Mouse (Mus musculus) spleen, embryonic (tissue): ENCODE measurements around the gene Kcnc3.

Experiments
- CTCF ChIA-PET: fragments of 350-600 bp; sonication (Branson Sonifier 250); formaldehyde crosslinking; loops from one replicate; lab custom pipeline; 2022; lab: Charles Lee

Gene Kcnc3

DNA sequence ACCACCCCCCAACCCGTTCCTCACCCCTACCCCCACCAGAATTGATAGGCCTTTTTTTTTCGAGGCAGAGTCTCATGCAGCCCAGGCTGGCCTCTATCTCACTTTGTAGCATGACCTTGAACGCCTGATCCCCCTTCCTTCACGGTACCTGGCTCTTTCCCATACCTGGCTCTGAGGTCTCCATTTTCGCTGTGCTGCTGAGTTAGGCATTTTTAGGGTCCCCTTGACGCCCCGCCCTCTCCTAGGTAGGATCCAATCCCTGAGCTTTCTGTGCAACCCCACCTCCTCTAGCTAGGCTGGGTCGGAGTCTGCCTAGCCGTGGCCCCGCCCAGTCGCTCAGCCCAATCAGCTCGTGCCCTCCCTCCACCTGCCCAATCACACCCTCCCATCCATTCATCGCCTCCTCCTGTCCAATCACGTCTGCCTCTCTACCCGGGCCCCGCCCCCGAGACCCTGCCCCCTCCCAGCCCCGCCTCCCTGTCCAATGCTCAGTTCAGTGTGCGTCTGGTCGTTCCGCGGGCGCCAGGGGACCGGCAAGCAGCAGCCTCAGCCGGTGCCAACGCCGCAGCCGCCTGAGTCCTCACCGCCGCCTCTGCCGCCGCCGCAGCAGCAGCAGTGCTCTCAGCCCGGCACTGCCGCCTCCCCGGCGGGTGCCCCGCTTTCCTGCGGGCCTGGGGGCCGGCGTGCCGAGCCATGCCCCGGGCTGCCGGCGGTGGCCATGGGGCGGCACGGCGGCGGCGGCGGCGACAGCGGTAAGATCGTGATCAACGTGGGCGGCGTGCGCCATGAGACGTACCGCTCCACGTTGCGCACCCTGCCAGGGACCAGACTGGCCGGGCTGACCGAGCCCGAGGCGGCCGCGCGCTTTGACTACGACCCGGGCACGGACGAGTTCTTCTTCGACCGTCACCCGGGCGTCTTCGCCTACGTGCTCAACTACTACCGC is at the start of gene Kcnc3:
Kcnc3 (plus strand) TSS at position 263 of the 946 bp plus-strand sequence.
- CTCF ChIA-PET, result interaction anchor here (0.6 to 0.7 kb wide), 2 partner anchors 68 to 111 kb away, joined by 3 read pairs; no protein-coding TSS in a partner anchor

DNA sequence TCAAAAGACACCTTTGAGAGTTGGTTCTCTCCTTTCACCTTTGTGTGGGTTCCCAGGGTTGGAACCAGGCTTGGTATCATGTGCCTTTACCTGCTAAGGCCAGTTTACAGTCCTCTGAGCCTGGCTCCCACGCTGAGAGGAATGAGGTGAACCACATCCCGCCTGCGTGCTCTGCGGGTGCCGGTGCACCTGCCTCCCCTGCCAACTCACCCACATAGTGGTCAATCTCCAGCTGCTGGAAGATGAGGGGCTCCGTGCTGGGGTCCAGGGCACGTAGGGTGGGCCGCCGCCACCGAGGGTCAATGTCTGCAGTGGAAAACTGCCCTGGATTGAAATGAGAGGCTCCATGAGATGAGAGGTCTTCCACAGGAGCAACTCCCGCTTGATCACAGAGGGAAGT is 47.9 kb upstream of the Kcnc3 start:
- CTCF ChIA-PET, result no interaction called here

GRCm38 (mm10) chr7:44543071-44543470 is 47.4 kb upstream of the Kcnc3 start:
- CTCF ChIA-PET, result interaction anchor here (0.6 kb wide), 1 partner anchor 11 kb away, joined by 10 read pairs; the partner anchor contains the start of gene Nr1h2

GRCm38 (mm10) chr7:44546274-44546673 is 44.2 kb upstream of the Kcnc3 start:
- CTCF ChIA-PET, result interaction anchor here (0.9 to 1.1 kb wide), 2 partner anchors 25 to 240 kb away, joined by 3 read pairs; partner anchors contain the start of gene Clec11a

DNA sequence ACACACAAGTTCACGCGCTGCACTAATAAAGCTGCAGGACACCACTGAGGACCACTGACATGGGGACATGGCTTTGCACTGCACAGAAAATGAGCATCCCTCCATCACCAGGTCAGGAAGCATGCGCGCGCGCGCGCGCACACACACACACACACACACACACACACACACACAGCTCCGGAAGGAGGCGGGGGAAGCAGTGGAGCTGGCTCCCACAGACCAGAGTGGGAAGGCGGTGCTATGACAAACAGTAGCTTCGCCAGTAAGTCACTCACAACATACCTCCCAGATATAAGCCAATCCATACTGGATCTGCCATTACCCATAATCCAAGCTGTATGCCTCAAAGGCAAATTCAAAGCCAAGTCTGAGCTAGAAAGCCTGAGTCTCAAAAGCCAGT is 43.4 kb upstream of the Kcnc3 start:
- CTCF ChIA-PET, result interaction anchor here (0.8 to 1.2 kb wide), 3 partner anchors 15 to 25 kb away, joined by 3 to 4 read pairs (median 3); no protein-coding TSS in a partner anchor

DNA sequence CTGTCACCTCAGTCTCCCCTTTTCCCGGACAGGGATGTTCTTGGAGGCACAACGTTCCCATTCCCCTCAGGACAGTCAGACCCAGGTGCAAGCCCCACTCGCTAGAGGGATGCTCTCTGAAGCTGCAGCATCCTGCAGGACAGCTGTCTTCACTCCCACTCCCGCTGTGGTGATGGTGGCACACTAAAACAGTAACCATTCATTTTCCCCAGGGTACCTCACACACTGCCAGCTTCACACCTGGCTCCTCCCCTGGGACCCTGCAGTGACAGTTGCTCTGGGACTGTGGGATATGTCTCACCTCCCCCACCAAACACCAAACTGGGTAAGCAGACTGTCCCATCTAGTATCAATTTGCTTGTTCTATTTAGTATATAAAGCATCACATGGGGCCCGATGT is 42.7 kb upstream of the Kcnc3 start:
- CTCF ChIA-PET, result interaction anchor here (0.6 to 1.6 kb wide), 4 partner anchors 16 to 35 kb away, joined by 3 to 10 read pairs (median 6); no protein-coding TSS in a partner anchor

DNA sequence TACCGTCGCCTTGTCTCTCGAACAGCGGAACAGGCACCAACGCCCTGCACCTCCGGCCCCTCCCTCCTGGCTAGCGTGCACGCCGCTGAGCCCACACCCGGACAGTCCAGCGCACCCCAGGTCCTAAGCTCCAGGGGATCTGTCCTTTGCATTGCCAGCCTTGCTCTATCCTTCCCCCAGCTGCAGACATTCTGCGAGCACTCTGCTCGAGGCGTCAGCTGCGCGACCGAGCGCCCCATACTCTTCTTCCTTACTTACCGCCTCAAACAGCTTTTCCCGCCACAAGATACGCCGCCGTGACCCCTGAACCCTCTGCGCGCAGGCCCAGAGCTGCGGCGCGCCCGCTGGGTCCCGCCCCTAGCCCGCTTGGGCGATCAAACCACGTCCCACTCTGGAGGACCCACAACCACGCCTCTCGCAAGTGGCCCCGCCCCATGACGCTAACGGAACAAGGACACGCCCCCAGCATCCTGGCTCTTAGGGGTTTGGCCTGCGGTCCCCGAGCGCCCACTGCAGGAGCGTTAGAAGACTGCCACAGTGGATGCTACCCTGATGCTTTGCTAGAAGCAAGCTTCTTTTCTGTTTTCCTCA is 41.9 kb upstream of the Kcnc3 start, which contains the start of gene Pold1:
Pold1 (minus strand) TSS at position 353 of the 591 bp plus-strand sequence.
- CTCF ChIA-PET, result interaction anchor here (0.6 to 1.6 kb wide), 5 partner anchors 19 to 50 kb away, joined by 3 to 10 read pairs (median 5); no protein-coding TSS in a partner anchor

DNA sequence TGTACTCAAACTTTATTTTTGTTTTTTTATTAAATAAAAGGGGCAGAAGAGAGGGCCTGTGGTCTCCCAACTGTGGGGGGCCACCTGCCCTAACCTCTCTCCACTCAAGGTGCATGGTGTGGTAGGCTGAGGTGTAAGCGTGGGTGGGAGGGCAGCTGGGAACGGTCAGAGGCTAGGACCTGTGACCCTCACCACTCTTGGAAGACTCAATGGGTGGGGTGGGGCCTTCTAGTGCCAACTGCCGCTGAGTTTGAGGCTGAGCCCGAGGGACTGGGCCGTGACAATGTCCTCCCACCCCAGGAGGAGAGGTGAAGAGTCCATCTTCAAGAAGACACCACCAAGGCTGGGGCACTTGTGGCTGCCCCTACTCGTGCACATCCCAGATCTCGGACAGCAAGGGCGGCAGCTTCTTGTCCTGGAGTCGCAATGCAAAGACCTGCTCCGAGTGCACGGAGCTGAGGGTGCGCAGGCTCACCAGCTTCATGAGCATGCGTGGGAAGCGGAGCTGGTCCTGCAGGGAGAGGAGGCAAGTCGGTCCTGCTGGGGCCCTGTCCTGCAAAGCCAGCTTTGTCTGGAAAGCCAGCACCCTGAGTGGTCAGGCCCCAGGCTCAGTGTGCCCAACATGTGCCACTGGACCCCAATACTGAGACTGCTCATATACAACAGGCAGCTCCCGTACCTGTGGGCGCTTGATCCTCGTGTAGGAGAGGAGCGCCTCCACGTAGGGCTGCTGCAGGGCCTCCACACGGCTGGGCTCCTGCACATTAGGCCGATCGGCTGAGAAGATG is 40.6 kb upstream of the Kcnc3 start:
- CTCF ChIA-PET, result no interaction called here

DNA sequence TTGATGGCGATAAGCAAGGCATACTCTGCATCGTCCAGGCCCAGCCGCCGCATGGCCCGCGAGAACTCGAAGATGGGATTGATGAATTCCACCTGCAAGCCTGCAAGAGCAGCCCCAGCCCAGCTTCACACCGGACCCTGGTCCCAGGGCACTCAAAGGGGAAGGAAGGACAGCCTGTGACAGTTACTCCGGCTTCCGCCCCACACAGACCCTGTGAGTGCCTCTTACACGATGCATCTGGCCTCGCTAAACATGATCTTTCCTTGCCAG is 40.1 kb upstream of the Kcnc3 start:
- CTCF ChIA-PET, result no interaction called here

DNA sequence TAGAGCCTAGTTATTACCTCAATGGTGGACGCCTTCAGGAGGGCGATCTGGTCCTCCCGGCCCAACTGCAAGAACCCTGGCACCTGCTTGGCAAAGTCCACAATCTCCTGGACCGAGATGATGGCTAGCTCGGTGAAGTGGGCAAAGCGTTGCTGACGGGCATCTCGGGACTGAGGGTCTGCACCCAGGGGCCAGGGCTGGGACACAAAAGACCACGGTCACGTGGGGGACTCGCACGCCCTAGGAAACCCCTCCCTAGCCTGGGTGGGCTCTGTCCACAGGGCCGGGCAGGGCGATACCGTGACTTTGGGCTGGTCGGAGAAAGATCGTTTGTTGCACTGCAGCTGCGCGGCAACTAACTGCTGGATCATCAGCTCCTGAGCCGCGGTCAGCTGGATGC is 39.2 kb upstream of the Kcnc3 start:
- CTCF ChIA-PET, result no interaction called here

GRCm38 (mm10) chr7:44551731-44552130 is 38.7 kb upstream of the Kcnc3 start:
- CTCF ChIA-PET, result no interaction called here

DNA sequence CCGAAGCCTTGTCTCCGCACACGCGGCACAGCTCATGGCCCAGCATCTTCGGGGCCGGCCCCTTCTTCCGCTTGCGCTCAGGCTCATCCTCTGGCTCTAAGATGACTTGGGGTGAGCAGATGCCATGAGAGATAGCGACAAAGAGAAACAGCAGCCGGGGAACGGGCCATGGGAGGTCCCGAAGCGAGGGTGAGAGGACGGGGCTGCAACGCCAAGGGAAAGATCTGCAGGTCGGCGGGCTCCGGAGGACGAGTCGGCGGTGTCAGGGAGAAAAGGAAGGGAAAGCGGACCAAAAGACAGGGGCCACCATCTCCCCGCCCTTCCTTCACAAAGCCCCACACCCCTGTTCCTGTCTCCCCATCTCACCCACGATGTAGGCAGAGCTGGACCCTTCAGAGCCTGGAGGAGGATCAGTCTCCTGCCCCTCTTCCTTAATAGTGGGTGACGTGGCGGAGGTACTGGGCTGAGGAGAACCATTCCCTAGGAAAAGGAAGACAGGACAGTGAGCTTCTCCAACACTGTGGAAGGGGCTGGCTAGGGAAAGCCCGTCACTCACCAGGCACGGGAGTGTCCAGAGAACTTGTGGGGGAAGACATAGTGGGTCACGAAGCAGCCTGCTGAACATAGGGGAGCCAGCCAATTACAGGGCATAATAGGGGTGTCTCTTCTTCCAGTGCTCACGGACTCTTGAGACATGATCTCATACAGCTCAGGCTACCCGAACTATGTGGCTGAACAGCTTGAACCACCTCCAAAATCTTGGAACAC is 38.1 kb upstream of the Kcnc3 start:
- CTCF ChIA-PET, result interaction anchor here (0.5 kb wide), 1 partner anchor 47 kb away, joined by 7 read pairs; no protein-coding TSS in a partner anchor

DNA sequence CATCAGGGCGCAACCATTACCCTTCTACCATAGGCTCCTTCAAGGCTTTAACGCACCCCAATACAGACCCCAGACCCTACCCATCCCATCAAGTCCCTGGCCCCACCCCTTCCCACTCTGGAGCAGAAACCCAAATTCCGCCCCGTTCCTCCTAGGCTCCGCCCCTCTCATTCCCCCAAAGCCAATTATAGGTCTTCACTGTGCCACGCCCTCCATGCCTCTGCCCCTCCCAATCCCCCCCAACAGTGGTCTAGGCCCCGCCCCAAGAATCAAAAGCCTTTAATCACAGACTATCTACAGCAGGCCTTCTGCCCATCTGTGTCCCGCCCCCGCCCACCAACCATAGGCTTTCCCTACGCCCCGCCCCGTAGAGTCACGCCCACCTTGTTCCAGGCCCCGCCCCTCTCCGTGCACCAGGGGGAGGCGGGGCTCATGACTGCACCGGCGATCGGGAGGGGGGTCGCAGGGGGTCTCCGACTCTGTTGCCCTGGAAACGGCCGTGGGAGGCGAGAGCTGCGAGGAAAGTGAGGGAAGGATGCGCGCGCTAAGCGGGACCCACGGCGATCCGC is 37.2 kb upstream of the Kcnc3 start:
- CTCF ChIA-PET, result interaction anchor here (0.5 to 0.7 kb wide), 2 partner anchors 10 to 48 kb away, joined by 3 to 7 read pairs; no protein-coding TSS in a partner anchor

DNA sequence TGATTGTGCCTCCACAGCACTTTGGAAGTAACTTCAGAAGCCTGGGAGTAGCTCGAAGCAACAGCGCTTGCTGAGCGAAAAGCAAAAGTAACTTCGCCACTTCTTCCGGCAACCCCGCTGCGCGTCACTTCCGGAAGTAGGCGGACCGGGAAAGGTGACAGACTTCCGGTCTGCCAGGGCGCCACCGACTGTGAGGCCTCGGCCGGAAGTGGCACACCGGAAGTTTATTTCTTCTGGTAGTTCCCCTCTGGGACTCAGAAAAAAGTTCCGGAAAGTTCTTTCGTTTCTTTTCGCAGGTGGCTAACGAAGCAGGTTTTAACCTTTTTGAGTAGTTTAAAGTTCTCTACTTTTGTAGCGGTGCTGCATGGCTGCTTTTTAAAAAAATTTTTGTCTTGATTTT is 36.6 kb upstream of the Kcnc3 start, which contains the start of gene Nr1h2:
Nr1h2 (minus strand) TSS at position 126 of the 400 bp plus-strand sequence.
- CTCF ChIA-PET, result interaction anchor here (0.7 to 0.8 kb wide), 2 partner anchors 9 to 11 kb away, joined by 3 to 10 read pairs; no protein-coding TSS in a partner anchor

DNA sequence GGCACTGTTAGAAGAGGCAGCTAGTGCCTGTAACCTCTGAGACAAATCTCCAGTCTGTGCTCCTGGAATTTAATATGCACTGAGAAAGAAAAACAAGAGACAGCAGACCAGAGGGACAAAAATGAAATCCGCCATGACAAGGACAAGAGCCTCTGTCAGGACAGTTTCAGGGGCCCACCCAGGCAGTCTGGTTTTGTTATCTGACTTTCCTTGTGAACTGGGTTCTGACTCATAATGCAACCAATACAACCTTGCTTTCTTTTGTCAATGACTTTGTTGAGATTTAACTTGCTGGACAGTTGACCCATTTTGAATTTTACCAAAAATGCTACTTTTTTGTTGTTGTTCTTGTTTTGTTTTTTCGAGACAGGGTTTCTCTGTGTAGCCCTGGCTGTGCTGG is 32.8 kb upstream of the Kcnc3 start:
- CTCF ChIA-PET, result no interaction called here

- CTCF ChIA-PET, result interaction anchor here (0.7 to 2.5 kb wide), 5 partner anchors 10 to 81 kb away, joined by 3 to 8 read pairs (median 3); no protein-coding TSS in a partner anchor
These were observed 29.7 kb upstream of the Kcnc3 start for GRCm38 (mm10) chr7:44560435-44561400.

DNA sequence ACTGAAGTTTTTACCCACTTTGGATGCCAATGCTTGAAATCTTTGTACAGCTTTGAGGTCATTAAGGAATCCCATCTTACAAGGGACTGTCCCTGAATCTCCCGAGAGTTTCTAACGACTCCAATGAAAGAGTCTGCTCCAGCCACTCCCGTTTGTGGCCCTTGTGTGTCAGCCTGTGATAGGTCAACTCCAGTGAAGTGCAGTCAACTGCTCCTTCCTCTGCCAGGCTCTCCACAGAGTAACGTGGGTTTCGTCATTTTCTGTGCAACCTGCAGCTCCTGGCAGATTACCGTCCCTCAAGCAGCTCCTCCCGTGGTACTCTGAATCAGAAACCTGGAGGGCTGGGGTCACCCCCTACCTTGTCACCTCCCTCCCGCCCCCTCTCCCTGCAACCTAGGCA is 27.2 kb upstream of the Kcnc3 start:
- CTCF ChIA-PET, result interaction anchor here (0.6 kb wide), 1 partner anchor 10 kb away, joined by 3 read pairs; the partner anchor contains the start of gene Nr1h2

GRCm38 (mm10) chr7:44564486-44564885 is 26.0 kb upstream of the Kcnc3 start:
- CTCF ChIA-PET, result interaction anchor here (0.5 to 0.6 kb wide), 2 partner anchors 33 to 41 kb away, joined by 3 read pairs; no protein-coding TSS in a partner anchor

DNA sequence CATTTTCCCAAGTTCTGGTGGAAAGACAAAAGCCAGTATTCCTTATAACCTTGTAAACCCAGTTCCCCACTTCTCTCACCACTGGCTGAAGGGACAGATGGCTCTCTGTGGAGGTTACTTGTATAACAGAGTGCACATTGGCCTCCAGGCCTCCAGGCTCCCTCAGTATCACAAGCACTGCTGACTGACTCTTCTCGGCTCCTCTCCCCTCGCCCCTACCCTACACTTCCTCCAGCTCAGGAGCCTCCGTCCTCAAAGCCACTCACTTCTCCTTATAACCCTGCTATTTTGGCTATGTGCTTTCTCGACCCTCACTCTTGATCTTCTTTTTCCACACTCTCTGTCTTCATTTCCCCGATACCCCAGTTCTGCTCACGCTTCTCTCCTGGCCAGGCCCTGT is 25.1 kb upstream of the Kcnc3 start:
- CTCF ChIA-PET, result no interaction called here
